Mouse (Mus musculus) liver, adult 2 months (tissue): ENCODE measurements at regions not wholly inside any gene's neighbourhood (a gene's known extent, or its start where the extent isn't known, plus 50 kb on each side); places are given as distances from the start of the nearest gene placed in this dataset.

Experiments used
- CTCF ChIP-seq: fragments of 200-500 bp; IDR thresholded peaks from 2 replicates; pipeline ENCODE4 v1.5.1; 2011; ENCODE audit warnings: low read depth, low read length, control low read depth
- POLR2A ChIP-seq: fragments of 200-500 bp; IDR thresholded peaks from 2 replicates; pipeline ENCODE4 v1.6.1; 2011; ENCODE audit warnings: low read length, control low read depth; ENCODE audit not compliant: insufficient read depth; ENCODE audit errors: extremely low read depth

DNA sequence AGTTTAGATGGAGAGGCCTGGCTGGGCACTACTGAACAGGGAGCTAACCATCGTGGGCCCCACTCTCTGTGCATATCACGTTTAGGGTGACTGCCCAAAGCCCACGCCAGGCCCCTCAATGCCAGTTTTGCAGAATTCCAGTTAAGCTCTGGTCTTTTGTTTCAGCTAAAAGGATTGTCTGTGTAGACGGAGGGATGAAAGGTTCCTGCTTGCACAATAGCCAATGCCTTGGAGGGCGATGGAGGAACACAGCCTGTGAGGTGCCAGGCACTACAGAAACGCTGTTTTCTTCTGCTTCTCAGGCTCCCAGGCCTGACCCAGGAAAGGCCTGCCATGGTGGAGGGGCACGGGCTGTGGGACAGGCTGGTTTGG, 122.8 kb upstream of the Slc44a1 start:
- TF ChIP-seq CTCF (no peak), POLR2A (no peak)
